Mouse (Mus musculus): ENCODE data around the gene Mob3b. TPM values are rescaled to one million over a fixed set of nuclear protein-coding genes. Genes with fewer than 3 reads are reported as not detected.
A peak's percentile ranks its signal among the peaks of the same experiment; 100 is the strongest.

The Mob3b gene
- polyA plus RNA-seq, 1 experiment from 2014 or later: 11.5 TPM

DNA sequence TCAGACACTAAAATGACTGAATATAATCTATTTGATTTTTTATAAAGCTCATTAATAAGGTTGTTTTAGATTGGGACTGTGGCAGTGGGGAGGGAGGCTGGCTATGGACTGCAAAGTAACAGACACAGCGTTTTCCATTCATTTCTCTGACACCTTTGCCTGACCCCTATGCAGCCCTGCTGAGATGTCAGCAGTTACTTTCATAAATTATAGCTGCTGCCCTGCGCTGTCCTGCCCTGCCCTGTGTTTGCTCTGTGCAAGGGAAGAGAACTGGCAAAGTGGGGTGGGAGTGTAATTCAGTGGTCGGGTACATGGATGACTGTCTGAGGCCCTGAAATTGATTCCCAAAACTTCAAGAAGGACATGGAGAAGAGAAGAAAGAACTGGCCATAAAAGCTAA, 3.2 kb downstream of the Mob3b start:
- ATAC-seq (ENCODE audit: low read depth): no peak

GRCm38 (mm10) chr4:35151756-35152155, 5.5 kb downstream of the Mob3b start, which contains the start of gene Ifnk:
Ifnk (plus strand) TSS chr4:35152056.
- Histone ChIP-seq H3K36me3 (ENCODE audit: control insufficient read depth, insufficient read depth, low read length) (no peaks in the 10 kb centered on the region), H3K4me3 (ENCODE audit: low read length) (no peak within 1 kb of the TSS), H3K27ac (ENCODE audit: low read length) (no peak within 1 kb of the TSS), H3K9me3 (ENCODE audit: control insufficient read depth, low read length) (no peaks in the 10 kb centered on the region), H3K27me3 (ENCODE audit: control insufficient read depth, insufficient read depth, low read depth, low read length) (no peaks in the 10 kb centered on the region; the same call in 1 of the 2 replicates), H3K4me2 (ENCODE audit: low read depth, low read length) (no peak within 1 kb of the TSS), H3K4me1 (replicated peaks; ENCODE audit: control insufficient read depth, insufficient read depth, low read length) (peaks cover 12% of the 10 kb centered on the region), H3K9ac (ENCODE audit: low read length) (no peak within 1 kb of the TSS)
- 81% methylated on average over 4 of the region's 4 CpGs for WGBS
- ATAC-seq (ENCODE audit: low read depth): no peak

More for the DNA sequence above, 3.2 kb downstream of the Mob3b start:
- Histone ChIP-seq H3K4me1 (replicated peaks; ENCODE audit: control insufficient read depth, insufficient read depth, low read length) (peaks cover 12% of the 10 kb centered on the region), H3K4me3 (ENCODE audit: low read length) (no peak overlapping the region), H3K9ac (ENCODE audit: low read length) (no peak overlapping the region), H3K9me3 (ENCODE audit: control insufficient read depth, low read length) (no peaks in the 10 kb centered on the region), H3K27ac (ENCODE audit: low read length) (no peak overlapping the region), H3K4me2 (ENCODE audit: low read depth, low read length) (no peak overlapping the region), H3K27me3 (ENCODE audit: control insufficient read depth, insufficient read depth, low read depth, low read length) (no peaks in the 10 kb centered on the region; the same call in 1 of the 2 replicates), H3K36me3 (ENCODE audit: control insufficient read depth, insufficient read depth, low read length) (no peaks in the 10 kb centered on the region)
- WGBS: 37% methylated on average over 3 of the region's 3 CpGs

- ATAC-seq (ENCODE audit: low read depth): no peak
- no peaks in the 10 kb centered on the region for H3K36me3 ChIP-seq (ENCODE audit: control insufficient read depth, insufficient read depth, low read length)
- WGBS: 72% methylated on average over 3 of the region's 3 CpGs
- no peak overlapping the region for H3K27ac ChIP-seq (ENCODE audit: low read length)
- no peak overlapping the region for H3K4me2 ChIP-seq (ENCODE audit: low read depth, low read length)
- no peaks in the 10 kb centered on the region for H3K9me3 ChIP-seq (ENCODE audit: control insufficient read depth, low read length)
- peaks cover 10% of the 10 kb centered on the region for H3K4me1 ChIP-seq (replicated peaks; ENCODE audit: control insufficient read depth, insufficient read depth, low read length)
- H3K4me3 ChIP-seq (ENCODE audit: low read length): no peak overlapping the region
- no peaks in the 10 kb centered on the region; the same call in 1 of the 2 replicates for H3K27me3 ChIP-seq (ENCODE audit: control insufficient read depth, insufficient read depth, low read depth, low read length)
- H3K9ac ChIP-seq (ENCODE audit: low read length): no peak overlapping the region
Measured at GRCm38 (mm10) chr4:35150706-35151105, 6.6 kb downstream of the Mob3b start.

GRCm38 (mm10) chr4:35148326-35148725, 9.0 kb downstream of the Mob3b start:
- Histone ChIP-seq H3K4me3 (ENCODE audit: low read length) (no peak overlapping the region), H3K9ac (ENCODE audit: low read length) (no peak overlapping the region), H3K9me3 (ENCODE audit: control insufficient read depth, low read length) (no peaks in the 10 kb centered on the region), H3K27ac (ENCODE audit: low read length) (no peak overlapping the region), H3K27me3 (ENCODE audit: control insufficient read depth, insufficient read depth, low read depth, low read length) (no peaks in the 10 kb centered on the region; the same call in 1 of the 2 replicates), H3K36me3 (ENCODE audit: control insufficient read depth, insufficient read depth, low read length) (no peaks in the 10 kb centered on the region), H3K4me1 (replicated peaks; ENCODE audit: control insufficient read depth, insufficient read depth, low read length) (peaks cover 3% of the 10 kb centered on the region; the same call in 1 of the 2 replicates), H3K4me2 (ENCODE audit: low read depth, low read length) (no peak overlapping the region)
- 85% methylated on average over 4 of the region's 4 CpGs for WGBS
- no peak for ATAC-seq (ENCODE audit: low read depth)

GRCm38 (mm10) chr4:35146597-35146996, 10.7 kb downstream of the Mob3b start:
- Histone ChIP-seq H3K4me1 (replicated peaks; ENCODE audit: control insufficient read depth, insufficient read depth, low read length) (peaks cover 3% of the 10 kb centered on the region; the same call in 1 of the 2 replicates), H3K27me3 (ENCODE audit: control insufficient read depth, insufficient read depth, low read depth, low read length) (no peaks in the 10 kb centered on the region), H3K9me3 (ENCODE audit: control insufficient read depth, low read length) (no peaks in the 10 kb centered on the region), H3K4me3 (ENCODE audit: low read length) (no peak overlapping the region), H3K27ac (ENCODE audit: low read length) (no peak overlapping the region), H3K36me3 (ENCODE audit: control insufficient read depth, insufficient read depth, low read length) (no peaks in the 10 kb centered on the region), H3K4me2 (ENCODE audit: low read depth, low read length) (no peak overlapping the region), H3K9ac (ENCODE audit: low read length) (no peak overlapping the region)
- no peak for ATAC-seq (ENCODE audit: low read depth)
- 64% methylated on average over 5 of the region's 5 CpGs for WGBS

DNA sequence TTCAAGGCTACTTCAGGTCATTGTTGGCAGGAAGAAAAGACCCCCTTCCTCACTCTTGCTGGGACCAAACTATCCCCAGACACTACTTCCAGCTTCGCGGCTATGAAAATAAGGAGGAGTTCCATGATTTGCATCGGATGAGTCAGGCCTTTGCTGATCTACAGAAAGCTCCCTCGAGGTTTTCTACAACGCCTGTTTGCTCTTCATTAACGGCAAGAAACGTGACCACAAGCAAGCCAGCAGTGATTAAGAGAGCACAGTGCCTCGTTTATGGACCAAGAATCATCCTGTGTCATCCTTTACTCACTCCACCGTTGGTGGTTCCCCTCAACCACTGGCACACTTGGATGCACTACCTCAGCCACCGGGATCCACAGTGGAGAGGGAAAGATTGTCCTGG, 11.6 kb downstream of the Mob3b start:
- no peaks in the 10 kb centered on the region for H3K27me3 ChIP-seq (ENCODE audit: control insufficient read depth, insufficient read depth, low read depth, low read length)
- H3K27ac ChIP-seq (ENCODE audit: low read length): no peak overlapping the region
- H3K4me1 ChIP-seq (replicated peaks; ENCODE audit: control insufficient read depth, insufficient read depth, low read length): peaks cover 3% of the 10 kb centered on the region; the same call in 1 of the 2 replicates
- H3K9me3 ChIP-seq (ENCODE audit: control insufficient read depth, low read length): no peaks in the 10 kb centered on the region
- no peak overlapping the region for H3K4me2 ChIP-seq (ENCODE audit: low read depth, low read length)
- no peak overlapping the region for H3K4me3 ChIP-seq (ENCODE audit: low read length)
- WGBS: 81% methylated on average over 10 of the region's 10 CpGs
- H3K36me3 ChIP-seq (ENCODE audit: control insufficient read depth, insufficient read depth, low read length): no peaks in the 10 kb centered on the region
- H3K9ac ChIP-seq (ENCODE audit: low read length): no peak overlapping the region
- no peak for ATAC-seq (ENCODE audit: low read depth)

DNA sequence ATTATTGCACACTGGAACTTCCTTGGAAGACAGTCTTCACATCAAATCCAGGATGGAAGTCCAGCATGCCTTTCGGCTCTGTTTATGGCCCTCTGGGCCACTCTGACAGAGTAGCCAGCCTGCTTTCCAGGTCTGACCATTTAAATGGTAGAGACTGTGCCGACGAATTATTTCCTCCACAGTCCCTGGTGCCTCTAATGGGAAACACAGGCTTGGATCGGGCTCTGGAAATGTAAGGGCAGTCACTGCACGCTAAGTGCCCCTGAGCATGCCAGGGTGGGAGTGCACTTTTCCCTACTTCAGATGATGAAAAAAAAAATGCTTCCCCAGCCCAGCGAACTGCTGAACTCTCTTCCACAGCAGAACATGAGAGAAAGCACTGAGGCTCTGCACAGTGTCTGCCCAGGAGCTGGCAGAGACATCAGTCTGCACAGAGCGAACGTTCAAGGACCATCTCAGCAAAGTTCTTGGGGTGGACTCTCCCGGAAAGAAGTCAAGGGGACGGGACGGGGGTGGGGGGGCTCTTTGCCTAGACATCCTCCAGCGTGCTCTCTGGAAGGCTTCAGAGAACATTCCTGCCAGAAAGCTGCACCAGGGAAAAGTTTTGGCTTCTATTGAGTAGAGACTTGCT, 13.7 kb downstream of the Mob3b start:
- no peak overlapping the region for H3K4me3 ChIP-seq (ENCODE audit: low read length)
- H3K4me1 ChIP-seq (replicated peaks; ENCODE audit: control insufficient read depth, insufficient read depth, low read length): peaks cover 3% of the 10 kb centered on the region; the same call in 1 of the 2 replicates
- H3K4me2 ChIP-seq (ENCODE audit: low read depth, low read length): 0 out of 2 replicates have a peak overlapping the region, but pooled peaks have one; percentile 3
- H3K27ac ChIP-seq (ENCODE audit: low read length): no peak overlapping the region
- H3K36me3 ChIP-seq (ENCODE audit: control insufficient read depth, insufficient read depth, low read length): no peaks in the 10 kb centered on the region
- no peak overlapping the region for H3K9ac ChIP-seq (ENCODE audit: low read length)
- 0 out of 2 replicates have a peak, but pooled peaks have one; percentile 12 for ATAC-seq (ENCODE audit: low read depth)
- H3K27me3 ChIP-seq (ENCODE audit: control insufficient read depth, insufficient read depth, low read depth, low read length): no peaks in the 10 kb centered on the region
- WGBS: 56% methylated on average over 12 of the region's 12 CpGs
- no peaks in the 10 kb centered on the region for H3K9me3 ChIP-seq (ENCODE audit: control insufficient read depth, low read length)

- Histone ChIP-seq H3K4me1 (replicated peaks; ENCODE audit: control insufficient read depth, insufficient read depth, low read length) (peaks cover 14% of the 10 kb centered on the region; the same call in 1 of the 2 replicates), H3K27me3 (ENCODE audit: control insufficient read depth, insufficient read depth, low read depth, low read length) (no peaks in the 10 kb centered on the region), H3K4me3 (ENCODE audit: low read length) (no peak overlapping the region), H3K9ac (ENCODE audit: low read length) (no peak overlapping the region), H3K27ac (ENCODE audit: low read length) (no peak overlapping the region), H3K36me3 (ENCODE audit: control insufficient read depth, insufficient read depth, low read length) (no peaks in the 10 kb centered on the region), H3K4me2 (ENCODE audit: low read depth, low read length) (no peak overlapping the region), H3K9me3 (ENCODE audit: control insufficient read depth, low read length) (no peaks in the 10 kb centered on the region)
- ATAC-seq (ENCODE audit: low read depth): no peak
- 59% methylated on average over 6 of the region's 6 CpGs for WGBS
Measured at GRCm38 (mm10) chr4:35140317-35140716, 17.0 kb downstream of the Mob3b start.

- WGBS: 56% methylated on average over 6 of the region's 6 CpGs
- ATAC-seq (ENCODE audit: low read depth): 0 out of 2 replicates have a peak, but pooled peaks have one; percentile 20
- Histone ChIP-seq H3K4me3 (ENCODE audit: low read length) (no peak overlapping the region), H3K9ac (ENCODE audit: low read length) (no peak overlapping the region), H3K27ac (ENCODE audit: low read length) (no peak overlapping the region), H3K4me1 (replicated peaks; ENCODE audit: control insufficient read depth, insufficient read depth, low read length) (peaks cover 19% of the 10 kb centered on the region), H3K36me3 (ENCODE audit: control insufficient read depth, insufficient read depth, low read length) (no peaks in the 10 kb centered on the region), H3K9me3 (ENCODE audit: control insufficient read depth, low read length) (no peaks in the 10 kb centered on the region), H3K27me3 (ENCODE audit: control insufficient read depth, insufficient read depth, low read depth, low read length) (no peaks in the 10 kb centered on the region), H3K4me2 (ENCODE audit: low read depth, low read length) (no peak overlapping the region)
Measured at GRCm38 (mm10) chr4:35138077-35138476, 19.2 kb downstream of the Mob3b start.

Measured in lung, embryonic 16.5 days (tissue).